Mouse (Mus musculus) left cerebral cortex, adult 9 months (tissue): ENCODE measurements around the gene App.

Experiments used
- DNase-seq, 2 experiments: peaks; one replicate each; pipeline ENCODE4 v3.0.0; 2022; ENCODE audit warnings: low spot score in 2 of 2

The App gene

GRCm38 (mm10) chr16:85173373-85174081 is at the start of gene App:
Gene App, minus strand, starts transcription at chr16:85173766.
- DNase-seq = peak; percentile 68 to 90

- peak; percentile 7 to 38 for DNase-seq
These were observed 42.3 kb upstream of the App start for GRCm38 (mm10) chr16:85215846-85216245.

- DNase-seq = no peak
These were observed 41.6 kb upstream of the App start for GRCm38 (mm10) chr16:85215173-85215572.

- DNase-seq = no peak
These were observed 22.1 kb upstream of the App start for GRCm38 (mm10) chr16:85195622-85196021.

GRCm38 (mm10) chr16:85195167-85195566 is 21.6 kb upstream of the App start:
- no peak for DNase-seq

GRCm38 (mm10) chr16:85181502-85181901 is 7.9 kb upstream of the App start:
- no peak for DNase-seq

GRCm38 (mm10) chr16:85180710-85181109 is 7.1 kb upstream of the App start:
- no peak for DNase-seq

- no peak for DNase-seq
These were observed 3.1 kb upstream of the App start for GRCm38 (mm10) chr16:85176666-85177065.

GRCm38 (mm10) chr16:85172571-85173372 is 794 bp downstream of the App start:
- DNase-seq = peak in 1 of 2 experiments; percentile 47

GRCm38 (mm10) chr16:85171976-85172570 is 1.5 kb downstream of the App start:
- peak in 1 of 2 experiments; percentile 70 for DNase-seq

- DNase-seq = no peak
These were observed 2.6 kb downstream of the App start for GRCm38 (mm10) chr16:85170826-85171510.

GRCm38 (mm10) chr16:85168821-85169220 is 4.7 kb downstream of the App start:
- DNase-seq = no peak

- DNase-seq = no peak
These were observed 7.4 kb downstream of the App start for GRCm38 (mm10) chr16:85166205-85166604.

- no peak for DNase-seq
These were observed 7.9 kb downstream of the App start for GRCm38 (mm10) chr16:85165631-85166030.

GRCm38 (mm10) chr16:85165177-85165576 is 8.4 kb downstream of the App start:
- DNase-seq = no peak

GRCm38 (mm10) chr16:85162779-85163178 is 10.8 kb downstream of the App start:
- DNase-seq = no peak

GRCm38 (mm10) chr16:85160140-85160539 is 13.4 kb downstream of the App start:
- DNase-seq = no peak

GRCm38 (mm10) chr16:85157796-85158546 is 15.6 kb downstream of the App start:
- DNase-seq = no peak

GRCm38 (mm10) chr16:85157156-85157555 is 16.4 kb downstream of the App start:
- DNase-seq = no peak

- DNase-seq = no peak
These were observed 17.7 kb downstream of the App start for GRCm38 (mm10) chr16:85155836-85156235.

GRCm38 (mm10) chr16:85152457-85152856 is 21.1 kb downstream of the App start:
- DNase-seq = no peak
